Mouse (Mus musculus): ENCODE results near the gene Snrnp25. TPM values are rescaled to one million over a fixed set of nuclear protein-coding genes. Genes with fewer than 3 reads are reported as not detected.

Snrnp25 gene
- total and polyA plus RNA-seq, 2 experiments = 7.6 to 10.9 TPM

DNA sequence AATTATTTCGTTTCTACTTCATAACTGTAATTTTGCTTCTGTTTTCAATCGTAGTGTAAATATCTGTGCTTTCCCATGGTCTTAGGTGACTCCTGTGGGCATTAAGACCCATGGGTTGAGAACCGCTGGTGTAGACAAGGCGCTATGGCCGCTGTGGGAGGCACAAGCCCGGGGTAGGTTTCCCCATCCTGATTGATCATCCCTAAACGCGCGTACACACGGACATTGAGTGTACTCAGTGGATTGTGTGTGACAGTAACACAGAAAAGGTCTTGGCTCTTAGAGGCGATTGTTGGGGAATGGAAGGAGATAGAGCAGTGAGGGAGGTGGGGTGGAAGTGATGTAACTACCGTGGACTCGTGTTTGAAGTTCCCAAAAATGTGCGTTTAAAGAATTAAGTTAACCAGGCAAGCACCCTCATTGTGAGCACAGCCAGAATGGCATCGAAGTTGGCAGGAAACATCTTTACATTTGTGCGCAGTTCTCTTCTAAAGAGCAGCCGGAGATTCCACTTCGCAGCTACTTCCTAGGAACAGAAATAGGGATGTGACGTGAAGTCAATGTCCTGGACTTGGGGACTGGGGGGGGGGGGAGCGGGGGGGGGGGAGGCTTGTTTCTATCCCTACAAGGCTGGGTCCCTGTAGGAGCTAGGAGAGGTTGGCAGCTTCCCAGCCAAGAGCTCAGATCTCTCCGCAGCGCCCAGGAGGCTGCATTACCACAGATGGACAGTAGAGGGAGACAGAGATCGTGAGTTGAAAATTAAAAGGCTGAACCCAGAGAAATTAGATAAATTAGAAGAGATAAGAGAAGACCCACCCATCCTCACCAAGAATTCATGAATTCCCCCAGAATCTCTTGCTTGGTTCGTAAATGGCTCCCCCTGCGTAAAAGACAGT is 23.0 kb upstream of the Snrnp25 start:
- no peak overlapping the region for H3K27ac ChIP-seq (replicated peaks; ENCODE audit: insufficient read depth, low read depth, low read length)
- no peaks in the 10 kb centered on the region for H3K27me3 ChIP-seq (ENCODE audit: control insufficient read depth, insufficient read depth, low read length)
- DNase-seq (ENCODE audit: extremely low read depth, low read depth, low spot score) = peak; percentile 33
- H3K9ac ChIP-seq (ENCODE audit: low read depth, low read length) = no peak overlapping the region
- no peaks in the 10 kb centered on the region for H3K79me2 ChIP-seq (ENCODE audit: control insufficient read depth, insufficient read depth, low read length)
- H3K4me1 ChIP-seq (ENCODE audit: control insufficient read depth, insufficient read depth, low read length) = no peaks in the 10 kb centered on the region
- H3K4me3 ChIP-seq (ENCODE audit: insufficient read depth, low read depth, low read length) = no peak overlapping the region
- H3K36me3 ChIP-seq (ENCODE audit: control insufficient read depth, insufficient read depth, low read length) = no peaks in the 10 kb centered on the region
- TF ChIP-seq CTCF (IDR thresholded peaks at IDR 0.05; ENCODE audit: low read depth, low read length) (peak; percentile 91), POLR2A (IDR thresholded peaks at IDR 0.05; ENCODE audit: extremely low read depth, insufficient read depth, low read length) (no peak)
- 42% methylated on average over 24 of the region's 25 CpGs for WGBS

- WGBS = 87% methylated on average over 8 of the region's 8 CpGs
- H3K79me2 ChIP-seq (ENCODE audit: control insufficient read depth, insufficient read depth, low read length) = no peaks in the 10 kb centered on the region
- no peaks in the 10 kb centered on the region for H3K36me3 ChIP-seq (ENCODE audit: control insufficient read depth, insufficient read depth, low read length)
- H3K27me3 ChIP-seq (ENCODE audit: control insufficient read depth, insufficient read depth, low read length) = no peaks in the 10 kb centered on the region
- no peak overlapping the region for H3K9ac ChIP-seq (ENCODE audit: low read depth, low read length)
- H3K4me1 ChIP-seq (ENCODE audit: control insufficient read depth, insufficient read depth, low read length) = no peaks in the 10 kb centered on the region
- no peak overlapping the region for H3K27ac ChIP-seq (replicated peaks; ENCODE audit: insufficient read depth, low read depth, low read length)
- no peak for DNase-seq (ENCODE audit: extremely low read depth, low read depth, low spot score)
- H3K4me3 ChIP-seq (ENCODE audit: insufficient read depth, low read depth, low read length) = no peak overlapping the region
- no peak for TF ChIP-seq CTCF (IDR thresholded peaks at IDR 0.05; ENCODE audit: low read depth, low read length)
Measured at GRCm38 (mm10) chr11:32184469-32184868, 20.7 kb upstream of the Snrnp25 start.

DNA sequence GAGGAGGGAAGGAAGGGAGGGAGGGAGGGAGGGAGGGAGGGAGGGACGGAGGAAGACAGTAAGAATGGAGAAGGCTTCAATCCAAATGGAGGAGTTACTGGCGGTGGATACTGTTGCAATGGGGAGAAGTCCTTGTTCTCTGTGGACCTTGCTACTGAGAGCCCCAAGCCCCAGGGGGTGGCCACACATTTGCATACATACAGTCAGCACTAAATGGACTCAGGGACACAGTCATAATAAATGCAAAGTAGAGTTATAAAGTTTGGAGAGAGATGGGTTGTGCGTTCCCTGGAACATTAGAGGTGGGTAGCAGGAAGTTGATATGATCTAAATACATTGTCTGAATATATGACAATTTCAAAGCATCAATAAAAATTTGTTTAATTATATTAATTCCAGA is 19.2 kb upstream of the Snrnp25 start:
- Histone ChIP-seq H3K27me3 (ENCODE audit: control insufficient read depth, insufficient read depth, low read length) (no peaks in the 10 kb centered on the region), H3K27ac (replicated peaks; ENCODE audit: insufficient read depth, low read depth, low read length) (no peak overlapping the region), H3K4me1 (ENCODE audit: control insufficient read depth, insufficient read depth, low read length) (no peaks in the 10 kb centered on the region), H3K4me3 (ENCODE audit: insufficient read depth, low read depth, low read length) (no peak overlapping the region), H3K9ac (ENCODE audit: low read depth, low read length) (no peak overlapping the region), H3K36me3 (ENCODE audit: control insufficient read depth, insufficient read depth, low read length) (no peaks in the 10 kb centered on the region), H3K79me2 (ENCODE audit: control insufficient read depth, insufficient read depth, low read length) (no peaks in the 10 kb centered on the region)
- 83% methylated on average over 3 of the region's 3 CpGs for WGBS
- no peak for DNase-seq (ENCODE audit: extremely low read depth, low read depth, low spot score)
- no peak for TF ChIP-seq POLR2A (IDR thresholded peaks at IDR 0.05; ENCODE audit: extremely low read depth, insufficient read depth, low read length)

- Histone ChIP-seq H3K27ac (replicated peaks; ENCODE audit: insufficient read depth, low read depth, low read length) (no peak overlapping the region), H3K79me2 (ENCODE audit: control insufficient read depth, insufficient read depth, low read length) (no peaks in the 10 kb centered on the region), H3K9ac (ENCODE audit: low read depth, low read length) (no peak overlapping the region), H3K4me1 (ENCODE audit: control insufficient read depth, insufficient read depth, low read length) (no peaks in the 10 kb centered on the region), H3K4me3 (ENCODE audit: insufficient read depth, low read depth, low read length) (no peak overlapping the region), H3K27me3 (ENCODE audit: control insufficient read depth, insufficient read depth, low read length) (no peaks in the 10 kb centered on the region), H3K36me3 (ENCODE audit: control insufficient read depth, insufficient read depth, low read length) (no peaks in the 10 kb centered on the region)
- no peak for DNase-seq (ENCODE audit: extremely low read depth, low read depth, low spot score)
- WGBS = 86% methylated on average over 4 of the region's 4 CpGs
- TF ChIP-seq CTCF (IDR thresholded peaks at IDR 0.05; ENCODE audit: low read depth, low read length) (no peak), POLR2A (IDR thresholded peaks at IDR 0.05; ENCODE audit: extremely low read depth, insufficient read depth, low read length) (no peak)
Measured at GRCm38 (mm10) chr11:32187256-32187655, 18.0 kb upstream of the Snrnp25 start.

DNA sequence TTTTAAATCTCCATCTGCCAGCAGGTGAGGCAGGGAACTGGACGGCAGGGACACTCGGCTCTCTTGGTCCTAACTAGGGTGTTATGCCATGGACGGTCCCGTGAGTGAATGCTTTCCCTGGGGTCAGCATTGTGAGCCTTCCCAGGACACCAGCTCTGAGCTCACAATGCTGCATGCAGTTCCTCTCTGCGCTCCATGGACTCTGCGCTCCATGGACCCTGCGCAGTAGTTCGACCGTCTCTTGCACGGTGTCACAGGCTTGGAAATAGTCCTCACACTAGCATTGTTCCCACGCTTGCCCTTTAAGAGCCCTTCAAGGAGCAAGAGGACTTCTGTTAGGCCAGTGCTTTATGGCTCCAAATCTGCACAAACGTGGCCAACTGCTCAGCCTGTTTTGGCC is 16.3 kb upstream of the Snrnp25 start:
- Histone ChIP-seq H3K79me2 (ENCODE audit: control insufficient read depth, insufficient read depth, low read length) (no peaks in the 10 kb centered on the region), H3K36me3 (ENCODE audit: control insufficient read depth, insufficient read depth, low read length) (no peaks in the 10 kb centered on the region), H3K9ac (ENCODE audit: low read depth, low read length) (no peak overlapping the region), H3K4me1 (ENCODE audit: control insufficient read depth, insufficient read depth, low read length) (no peaks in the 10 kb centered on the region), H3K4me3 (ENCODE audit: insufficient read depth, low read depth, low read length) (no peak overlapping the region), H3K27me3 (ENCODE audit: control insufficient read depth, insufficient read depth, low read length) (no peaks in the 10 kb centered on the region), H3K27ac (replicated peaks; ENCODE audit: insufficient read depth, low read depth, low read length) (no peak overlapping the region)
- no peak for DNase-seq (ENCODE audit: extremely low read depth, low read depth, low spot score)
- TF ChIP-seq CTCF (IDR thresholded peaks at IDR 0.05; ENCODE audit: low read depth, low read length) (no peak), POLR2A (IDR thresholded peaks at IDR 0.05; ENCODE audit: extremely low read depth, insufficient read depth, low read length) (no peak)
- 85% methylated on average over 12 of the region's 12 CpGs for whole genome bisulfite sequencing

GRCm38 (mm10) chr11:32189434-32189833 is 15.8 kb upstream of the Snrnp25 start:
- H3K9ac ChIP-seq (ENCODE audit: low read depth, low read length) = no peak overlapping the region
- 80% methylated on average over 5 of the region's 5 CpGs for WGBS
- no peak for DNase-seq (ENCODE audit: extremely low read depth, low read depth, low spot score)
- no peaks in the 10 kb centered on the region for H3K27me3 ChIP-seq (ENCODE audit: control insufficient read depth, insufficient read depth, low read length)
- no peak overlapping the region for H3K27ac ChIP-seq (replicated peaks; ENCODE audit: insufficient read depth, low read depth, low read length)
- no peaks in the 10 kb centered on the region for H3K79me2 ChIP-seq (ENCODE audit: control insufficient read depth, insufficient read depth, low read length)
- no peak overlapping the region for H3K4me3 ChIP-seq (ENCODE audit: insufficient read depth, low read depth, low read length)
- H3K4me1 ChIP-seq (ENCODE audit: control insufficient read depth, insufficient read depth, low read length) = no peaks in the 10 kb centered on the region
- no peaks in the 10 kb centered on the region for H3K36me3 ChIP-seq (ENCODE audit: control insufficient read depth, insufficient read depth, low read length)
- TF ChIP-seq CTCF (IDR thresholded peaks at IDR 0.05; ENCODE audit: low read depth, low read length) = no peak
- no peak for TF ChIP-seq POLR2A (IDR thresholded peaks at IDR 0.05; ENCODE audit: extremely low read depth, insufficient read depth, low read length)

Data from liver, adult 2 months (tissue).